Mouse (Mus musculus): Measurements from ENCODE around the gene Lsg1. TPM values are rescaled to one million over a fixed set of nuclear protein-coding genes. Genes with fewer than 3 reads are reported as not detected.
A peak's percentile ranks its signal among the peaks of the same experiment; 100 is the strongest.

Gene Lsg1
- polyA plus RNA-seq, 1 experiment from 2014 or later, result 61.1 TPM

GRCm38 (mm10) chr16:30548291-30548690 lies 39.1 kb downstream of the Lsg1 start:
- Histone ChIP-seq H3K27me3 (replicated peaks; ENCODE audit: control insufficient read depth, insufficient read depth, low read length) (no peaks in the 10 kb centered on the region), H3K4me3 (replicated peaks; ENCODE audit: low read length) (peak overlapping the region; percentile 89; the same call in 1 of the 2 replicates), H3K27ac (ENCODE audit: low read length) (no peak overlapping the region), H3K36me3 (ENCODE audit: control insufficient read depth, insufficient read depth) (peaks cover 20% of the 10 kb centered on the region), H3K9ac (replicated peaks; ENCODE audit: low read depth, low read length) (no peak overlapping the region), H3K4me2 (ENCODE audit: low read length) (peak overlapping the region; percentile 61), H3K9me3 (ENCODE audit: control insufficient read depth, low read length) (no peaks in the 10 kb centered on the region), H3K4me1 (replicated peaks; ENCODE audit: control insufficient read depth, insufficient read depth, low read length) (peaks cover 31% of the 10 kb centered on the region)
- no peak for ATAC-seq
- WGBS, result 78% methylated on average over 5 of the region's 5 CpGs

- Histone ChIP-seq H3K9me3 (ENCODE audit: control insufficient read depth, low read length) (no peaks in the 10 kb centered on the region), H3K27me3 (replicated peaks; ENCODE audit: control insufficient read depth, insufficient read depth, low read length) (no peaks in the 10 kb centered on the region), H3K9ac (replicated peaks; ENCODE audit: low read depth, low read length) (no peak overlapping the region), H3K36me3 (ENCODE audit: control insufficient read depth, insufficient read depth) (peaks cover 22% of the 10 kb centered on the region), H3K4me3 (replicated peaks; ENCODE audit: low read length) (no peak overlapping the region), H3K4me1 (replicated peaks; ENCODE audit: control insufficient read depth, insufficient read depth, low read length) (peaks cover 20% of the 10 kb centered on the region), H3K27ac (ENCODE audit: low read length) (no peak overlapping the region), H3K4me2 (ENCODE audit: low read length) (no peak overlapping the region)
- 88% methylated on average over 4 of the region's 4 CpGs for WGBS
- no peak for ATAC-seq
Observed at GRCm38 (mm10) chr16:30544693-30545092, 42.7 kb downstream of the Lsg1 start.

GRCm38 (mm10) chr16:30543386-30543785 lies 44.0 kb downstream of the Lsg1 start:
- WGBS, result 91% methylated on average over 9 of the region's 9 CpGs
- peaks cover 22% of the 10 kb centered on the region for H3K36me3 ChIP-seq (ENCODE audit: control insufficient read depth, insufficient read depth)
- H3K4me1 ChIP-seq (replicated peaks; ENCODE audit: control insufficient read depth, insufficient read depth, low read length), result peaks cover 7% of the 10 kb centered on the region
- no peak overlapping the region for H3K4me3 ChIP-seq (replicated peaks; ENCODE audit: low read length)
- H3K4me2 ChIP-seq (ENCODE audit: low read length), result no peak overlapping the region
- no peak overlapping the region for H3K9ac ChIP-seq (replicated peaks; ENCODE audit: low read depth, low read length)
- H3K9me3 ChIP-seq (ENCODE audit: control insufficient read depth, low read length), result no peaks in the 10 kb centered on the region
- no peak for ATAC-seq
- H3K27ac ChIP-seq (ENCODE audit: low read length), result no peak overlapping the region
- H3K27me3 ChIP-seq (replicated peaks; ENCODE audit: control insufficient read depth, insufficient read depth, low read length), result no peaks in the 10 kb centered on the region

GRCm38 (mm10) chr16:30542826-30543225 lies 44.6 kb downstream of the Lsg1 start:
- no peak overlapping the region for H3K4me2 ChIP-seq (ENCODE audit: low read length)
- no peaks in the 10 kb centered on the region for H3K9me3 ChIP-seq (ENCODE audit: control insufficient read depth, low read length)
- H3K36me3 ChIP-seq (ENCODE audit: control insufficient read depth, insufficient read depth), result peaks cover 22% of the 10 kb centered on the region
- H3K4me3 ChIP-seq (replicated peaks; ENCODE audit: low read length), result no peak overlapping the region
- no peak for ATAC-seq
- no peak overlapping the region for H3K9ac ChIP-seq (replicated peaks; ENCODE audit: low read depth, low read length)
- H3K4me1 ChIP-seq (replicated peaks; ENCODE audit: control insufficient read depth, insufficient read depth, low read length), result peaks cover 2% of the 10 kb centered on the region; the same call in 1 of the 2 replicates
- H3K27ac ChIP-seq (ENCODE audit: low read length), result no peak overlapping the region
- H3K27me3 ChIP-seq (replicated peaks; ENCODE audit: control insufficient read depth, insufficient read depth, low read length), result no peaks in the 10 kb centered on the region
- 89% methylated on average over 6 of the region's 6 CpGs for WGBS

GRCm38 (mm10) chr16:30540107-30541001 lies 47.0 kb downstream of the Lsg1 start:
- no peak overlapping the region for H3K27ac ChIP-seq (ENCODE audit: low read length)
- H3K9ac ChIP-seq (replicated peaks; ENCODE audit: low read depth, low read length), result no peak overlapping the region
- H3K4me2 ChIP-seq (ENCODE audit: low read length), result no peak overlapping the region
- ATAC-seq, result no peak
- no peak overlapping the region for H3K4me3 ChIP-seq (replicated peaks; ENCODE audit: low read length)
- no peaks in the 10 kb centered on the region for H3K9me3 ChIP-seq (ENCODE audit: control insufficient read depth, low read length)
- WGBS, result 65% methylated on average over 20 of the region's 20 CpGs
- H3K4me1 ChIP-seq (replicated peaks; ENCODE audit: control insufficient read depth, insufficient read depth, low read length), result no peaks in the 10 kb centered on the region
- no peaks in the 10 kb centered on the region for H3K27me3 ChIP-seq (replicated peaks; ENCODE audit: control insufficient read depth, insufficient read depth, low read length)
- peaks cover 6% of the 10 kb centered on the region for H3K36me3 ChIP-seq (ENCODE audit: control insufficient read depth, insufficient read depth)

- H3K27me3 ChIP-seq (replicated peaks; ENCODE audit: control insufficient read depth, insufficient read depth, low read length), result no peaks in the 10 kb centered on the region
- 26% methylated on average over 10 of the region's 10 CpGs for WGBS
- H3K4me3 ChIP-seq (replicated peaks; ENCODE audit: low read length), result no peak overlapping the region
- peaks cover 3% of the 10 kb centered on the region for H3K36me3 ChIP-seq (ENCODE audit: control insufficient read depth, insufficient read depth)
- no peaks in the 10 kb centered on the region for H3K9me3 ChIP-seq (ENCODE audit: control insufficient read depth, low read length)
- 0 out of 2 replicates have a peak, but pooled peaks have one; percentile 39 for ATAC-seq
- no peak overlapping the region for H3K9ac ChIP-seq (replicated peaks; ENCODE audit: low read depth, low read length)
- H3K27ac ChIP-seq (ENCODE audit: low read length), result no peak overlapping the region
- H3K4me2 ChIP-seq (ENCODE audit: low read length), result no peak overlapping the region
- H3K4me1 ChIP-seq (replicated peaks; ENCODE audit: control insufficient read depth, insufficient read depth, low read length), result no peaks in the 10 kb centered on the region
Observed at GRCm38 (mm10) chr16:30539433-30539832, 48.0 kb downstream of the Lsg1 start.

- 89% methylated on average over 1 of the region's 1 CpGs for WGBS
- no peak overlapping the region for H3K9ac ChIP-seq (replicated peaks; ENCODE audit: low read depth, low read length)
- H3K27ac ChIP-seq (ENCODE audit: low read length), result no peak overlapping the region
- H3K9me3 ChIP-seq (ENCODE audit: control insufficient read depth, low read length), result no peaks in the 10 kb centered on the region
- H3K4me3 ChIP-seq (replicated peaks; ENCODE audit: low read length), result no peak overlapping the region
- ATAC-seq, result no peak
- H3K27me3 ChIP-seq (replicated peaks; ENCODE audit: control insufficient read depth, insufficient read depth, low read length), result no peaks in the 10 kb centered on the region
- no peak overlapping the region for H3K4me2 ChIP-seq (ENCODE audit: low read length)
- H3K36me3 ChIP-seq (ENCODE audit: control insufficient read depth, insufficient read depth), result peaks cover under 1% of the 10 kb centered on the region; the same call in 1 of the 2 replicates
- H3K4me1 ChIP-seq (replicated peaks; ENCODE audit: control insufficient read depth, insufficient read depth, low read length), result no peaks in the 10 kb centered on the region
Observed at GRCm38 (mm10) chr16:30535075-30535474, 52.3 kb downstream of the Lsg1 start.

- no peak for ATAC-seq
Observed at GRCm38 (mm10) chr16:30533592-30533991, 53.8 kb downstream of the Lsg1 start.

GRCm38 (mm10) chr16:30532929-30533328 lies 54.5 kb downstream of the Lsg1 start:
- H3K27ac ChIP-seq (ENCODE audit: low read length), result no peak overlapping the region
- ATAC-seq, result no peak
- 76% methylated on average over 1 of the region's 1 CpGs for WGBS

More at GRCm38 (mm10) chr16:30533592-30533991, 53.8 kb downstream of the Lsg1 start:
- H3K4me3 ChIP-seq (replicated peaks; ENCODE audit: low read length), result no peak overlapping the region
- no peak overlapping the region for H3K27ac ChIP-seq (ENCODE audit: low read length)
- H3K4me2 ChIP-seq (ENCODE audit: low read length), result no peak overlapping the region
- H3K4me1 ChIP-seq (replicated peaks; ENCODE audit: control insufficient read depth, insufficient read depth, low read length), result no peaks in the 10 kb centered on the region
- 71% methylated on average over 4 of the region's 4 CpGs for WGBS
- H3K36me3 ChIP-seq (ENCODE audit: control insufficient read depth, insufficient read depth), result peaks cover 8% of the 10 kb centered on the region
- H3K9me3 ChIP-seq (ENCODE audit: control insufficient read depth, low read length), result no peaks in the 10 kb centered on the region
- H3K27me3 ChIP-seq (replicated peaks; ENCODE audit: control insufficient read depth, insufficient read depth, low read length), result no peaks in the 10 kb centered on the region
- no peak overlapping the region for H3K9ac ChIP-seq (replicated peaks; ENCODE audit: low read depth, low read length)

More at GRCm38 (mm10) chr16:30532929-30533328, 54.5 kb downstream of the Lsg1 start:
- Histone ChIP-seq H3K36me3 (ENCODE audit: control insufficient read depth, insufficient read depth) (peaks cover 8% of the 10 kb centered on the region), H3K9ac (replicated peaks; ENCODE audit: low read depth, low read length) (no peak overlapping the region), H3K4me3 (replicated peaks; ENCODE audit: low read length) (no peak overlapping the region), H3K4me1 (replicated peaks; ENCODE audit: control insufficient read depth, insufficient read depth, low read length) (no peaks in the 10 kb centered on the region), H3K9me3 (ENCODE audit: control insufficient read depth, low read length) (no peaks in the 10 kb centered on the region), H3K27me3 (replicated peaks; ENCODE audit: control insufficient read depth, insufficient read depth, low read length) (no peaks in the 10 kb centered on the region), H3K4me2 (ENCODE audit: low read length) (no peak overlapping the region)
